Mouse (Mus musculus) CH12.LX (cell line): Measurements from ENCODE around the gene Scd3.

Experiments used
- CHD2 ChIP-seq: IDR thresholded peaks from 2 replicates; pipeline ENCODE4 v1.6.1; 2011; ENCODE audit warnings: low read length, improper control_type of control experiment
- NELFE ChIP-seq: IDR thresholded peaks from 2 replicates; pipeline ENCODE4 v1.6.1; 2011; ENCODE audit warnings: low read depth, low read length, improper control_type of control experiment
- POLR2A ChIP-seq: IDR thresholded peaks from 2 replicates; pipeline ENCODE4 v1.6.1; 2011; ENCODE audit warnings: low read depth, mild to moderate bottlenecking, improper control_type of control experiment, low read length
- ZC3H11A ChIP-seq: IDR thresholded peaks from 2 replicates; pipeline ENCODE4 v1.6.1; 2012; ENCODE audit warnings: low read depth, mild to moderate bottlenecking, inconsistent platforms, low read length, improper control_type of control experiment

DNA sequence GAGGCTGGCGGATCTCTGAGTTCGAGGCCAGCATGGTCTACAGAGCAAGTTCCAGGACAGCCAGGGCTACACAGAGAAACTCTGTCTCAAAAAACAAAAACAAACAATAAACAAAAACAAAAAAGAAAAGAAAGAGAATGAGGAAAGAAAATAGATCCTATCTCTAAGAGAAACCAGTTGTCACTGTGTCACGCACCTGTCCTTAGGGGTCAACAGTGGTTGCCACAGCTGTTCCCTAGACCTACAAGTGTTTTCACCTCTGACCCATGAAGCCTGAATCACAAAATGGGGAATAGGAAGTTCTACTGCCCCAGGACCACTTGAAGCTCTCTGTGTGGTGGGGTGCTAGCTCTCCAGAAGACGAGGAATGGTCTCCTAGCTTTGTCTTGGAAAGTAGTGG, 71.4 kb downstream of the Scd3 start:
- TF ChIP-seq ZC3H11A, result no peak
- no peak for TF ChIP-seq POLR2A
- TF ChIP-seq NELFE, result no peak
- TF ChIP-seq CHD2, result no peak
